Mouse (Mus musculus): ENCODE measurements around the gene Gucd1. TPM values are rescaled to one million over a fixed set of nuclear protein-coding genes. Genes with fewer than 3 reads are reported as not detected.

The Gucd1 gene
- polyA plus RNA-seq, 1 experiment from 2014 or later, result 80.9 TPM

GRCm38 (mm10) chr10:75556026-75556425 is 38.3 kb upstream of the Gucd1 start:
- no peak overlapping the region for H3K27ac ChIP-seq (ENCODE audit: low read depth, low read length)
- ATAC-seq, result no peak

GRCm38 (mm10) chr10:75555557-75555956 is 37.8 kb upstream of the Gucd1 start:
- Histone ChIP-seq H3K4me3 (ENCODE audit: low read depth, low read length) (no peak overlapping the region), H3K27ac (ENCODE audit: low read depth, low read length) (no peak overlapping the region), H3K27me3 (replicated peaks; ENCODE audit: control insufficient read depth, insufficient read depth, low read length) (peaks cover 21% of the 10 kb centered on the region), H3K4me2 (replicated peaks; ENCODE audit: low read depth) (no peak overlapping the region), H3K9me3 (ENCODE audit: control insufficient read depth) (no peaks in the 10 kb centered on the region), H3K9ac (ENCODE audit: low read depth, low read length) (no peak overlapping the region), H3K4me1 (replicated peaks; ENCODE audit: control insufficient read depth, insufficient read depth, low read length) (0 out of 2 replicates have a peak, but pooled peaks cover 5% of the 10 kb centered on the region), H3K36me3 (ENCODE audit: control insufficient read depth, insufficient read depth) (no peaks in the 10 kb centered on the region)
- WGBS, result 85% methylated on average over 6 of the region's 6 CpGs
- no peak for TF ChIP-seq CTCF (IDR thresholded peaks at IDR 0.05; ENCODE audit: low read depth)
- no peak for ATAC-seq

More at GRCm38 (mm10) chr10:75556026-75556425, 38.3 kb upstream of the Gucd1 start:
- Histone ChIP-seq H3K9me3 (ENCODE audit: control insufficient read depth) (no peaks in the 10 kb centered on the region), H3K27me3 (replicated peaks; ENCODE audit: control insufficient read depth, insufficient read depth, low read length) (peaks cover 25% of the 10 kb centered on the region), H3K4me1 (replicated peaks; ENCODE audit: control insufficient read depth, insufficient read depth, low read length) (0 out of 2 replicates have a peak, but pooled peaks cover 5% of the 10 kb centered on the region), H3K9ac (ENCODE audit: low read depth, low read length) (no peak overlapping the region), H3K4me2 (replicated peaks; ENCODE audit: low read depth) (no peak overlapping the region), H3K36me3 (ENCODE audit: control insufficient read depth, insufficient read depth) (no peaks in the 10 kb centered on the region), H3K4me3 (ENCODE audit: low read depth, low read length) (no peak overlapping the region)
- 60% methylated on average over 9 of the region's 9 CpGs for WGBS
- no peak for TF ChIP-seq CTCF (IDR thresholded peaks at IDR 0.05; ENCODE audit: low read depth)

GRCm38 (mm10) chr10:75554090-75554489 is 36.3 kb upstream of the Gucd1 start:
- Histone ChIP-seq H3K27ac (ENCODE audit: low read depth, low read length) (no peak overlapping the region), H3K36me3 (ENCODE audit: control insufficient read depth, insufficient read depth) (no peaks in the 10 kb centered on the region), H3K9ac (ENCODE audit: low read depth, low read length) (no peak overlapping the region), H3K9me3 (ENCODE audit: control insufficient read depth) (no peaks in the 10 kb centered on the region), H3K4me2 (replicated peaks; ENCODE audit: low read depth) (no peak overlapping the region), H3K27me3 (replicated peaks; ENCODE audit: control insufficient read depth, insufficient read depth, low read length) (peaks cover 7% of the 10 kb centered on the region; the same call in 1 of the 2 replicates), H3K4me3 (ENCODE audit: low read depth, low read length) (no peak overlapping the region), H3K4me1 (replicated peaks; ENCODE audit: control insufficient read depth, insufficient read depth, low read length) (no peaks in the 10 kb centered on the region; the same call in 1 of the 2 replicates)
- WGBS, result 74% methylated on average over 8 of the region's 8 CpGs
- no peak for TF ChIP-seq CTCF (IDR thresholded peaks at IDR 0.05; ENCODE audit: low read depth)
- ATAC-seq, result peak; percentile 53; the same call in 1 of the 2 replicates

GRCm38 (mm10) chr10:75552701-75553450 is 35.1 kb upstream of the Gucd1 start:
- no peak overlapping the region for H3K9ac ChIP-seq (ENCODE audit: low read depth, low read length)
- no peaks in the 10 kb centered on the region; the same call in 1 of the 2 replicates for H3K27me3 ChIP-seq (replicated peaks; ENCODE audit: control insufficient read depth, insufficient read depth, low read length)
- no peaks in the 10 kb centered on the region for H3K9me3 ChIP-seq (ENCODE audit: control insufficient read depth)
- WGBS, result 72% methylated on average over 13 of the region's 13 CpGs
- H3K4me2 ChIP-seq (replicated peaks; ENCODE audit: low read depth), result no peak overlapping the region
- H3K4me3 ChIP-seq (ENCODE audit: low read depth, low read length), result no peak overlapping the region
- ATAC-seq, result no peak
- no peaks in the 10 kb centered on the region; the same call in 1 of the 2 replicates for H3K4me1 ChIP-seq (replicated peaks; ENCODE audit: control insufficient read depth, insufficient read depth, low read length)
- no peak overlapping the region for H3K27ac ChIP-seq (ENCODE audit: low read depth, low read length)
- no peaks in the 10 kb centered on the region for H3K36me3 ChIP-seq (ENCODE audit: control insufficient read depth, insufficient read depth)
- TF ChIP-seq CTCF (IDR thresholded peaks at IDR 0.05; ENCODE audit: low read depth), result no peak

GRCm38 (mm10) chr10:75552106-75552505 is 34.3 kb upstream of the Gucd1 start:
- Histone ChIP-seq H3K4me3 (ENCODE audit: low read depth, low read length) (no peak overlapping the region), H3K4me1 (replicated peaks; ENCODE audit: control insufficient read depth, insufficient read depth, low read length) (no peaks in the 10 kb centered on the region; the same call in 1 of the 2 replicates), H3K9ac (ENCODE audit: low read depth, low read length) (no peak overlapping the region), H3K27me3 (replicated peaks; ENCODE audit: control insufficient read depth, insufficient read depth, low read length) (no peaks in the 10 kb centered on the region), H3K27ac (ENCODE audit: low read depth, low read length) (no peak overlapping the region), H3K36me3 (ENCODE audit: control insufficient read depth, insufficient read depth) (no peaks in the 10 kb centered on the region), H3K4me2 (replicated peaks; ENCODE audit: low read depth) (no peak overlapping the region), H3K9me3 (ENCODE audit: control insufficient read depth) (no peaks in the 10 kb centered on the region)
- no peak for TF ChIP-seq CTCF (IDR thresholded peaks at IDR 0.05; ENCODE audit: low read depth)
- 79% methylated on average over 2 of the region's 2 CpGs for WGBS
- no peak for ATAC-seq

- Histone ChIP-seq H3K4me2 (replicated peaks; ENCODE audit: low read depth) (no peak overlapping the region; the same call in 1 of the 2 replicates), H3K4me1 (replicated peaks; ENCODE audit: control insufficient read depth, insufficient read depth, low read length) (no peaks in the 10 kb centered on the region; the same call in 1 of the 2 replicates), H3K9ac (ENCODE audit: low read depth, low read length) (no peak overlapping the region), H3K36me3 (ENCODE audit: control insufficient read depth, insufficient read depth) (no peaks in the 10 kb centered on the region), H3K27ac (ENCODE audit: low read depth, low read length) (no peak overlapping the region), H3K27me3 (replicated peaks; ENCODE audit: control insufficient read depth, insufficient read depth, low read length) (no peaks in the 10 kb centered on the region), H3K9me3 (ENCODE audit: control insufficient read depth) (no peaks in the 10 kb centered on the region), H3K4me3 (ENCODE audit: low read depth, low read length) (no peak overlapping the region)
- ATAC-seq, result no peak
- peak; percentile 37 for TF ChIP-seq CTCF (IDR thresholded peaks at IDR 0.05; ENCODE audit: low read depth)
- 36% methylated on average over 12 of the region's 12 CpGs for WGBS
Observed at GRCm38 (mm10) chr10:75551175-75551574, 33.4 kb upstream of the Gucd1 start.
